Mouse (Mus musculus): ENCODE results near the gene Csrnp3. TPM values are rescaled to one million over a fixed set of nuclear protein-coding genes. Genes with fewer than 3 reads are reported as not detected.

Gene Csrnp3
- polyA plus RNA-seq, 2 experiments = 2.8 to 3.6 TPM

- Histone ChIP-seq H3K4me2 (replicated peaks; ENCODE audit: low read depth, low read length, severe bottlenecking) (no peak overlapping the region), H3K4me1 (ENCODE audit: control insufficient read depth, insufficient read depth, low read length) (peaks cover 44% of the 10 kb centered on the region)
- 79% methylated on average over 4 of the region's 4 CpGs for WGBS
Measured at GRCm38 (mm10) chr2:65990754-65991153, 145.2 kb downstream of the Csrnp3 start.

GRCm38 (mm10) chr2:65993371-65993770, 147.8 kb downstream of the Csrnp3 start:
- H3K9me3 ChIP-seq (ENCODE audit: control insufficient read depth, low read length) = no peaks in the 10 kb centered on the region
- ATAC-seq (ENCODE audit: low FRiP score, low read depth) (peak; percentile 83), DNase-seq (ENCODE audit: low spot score) (peak; percentile 91)
- peaks cover 27% of the 10 kb centered on the region for H3K4me1 ChIP-seq (ENCODE audit: control insufficient read depth, insufficient read depth, low read length)
- H3K36me3 ChIP-seq (ENCODE audit: control insufficient read depth, insufficient read depth, low read length) = no peaks in the 10 kb centered on the region
- H3K9ac ChIP-seq (ENCODE audit: low read depth, low read length, severe bottlenecking) = no peak overlapping the region
- H3K4me3 ChIP-seq (replicated peaks; ENCODE audit: low read length) = peak overlapping the region; percentile 13; the same call in 1 of the 2 replicates
- no peak for TF ChIP-seq POLR2A (IDR thresholded peaks at IDR 0.05; ENCODE audit: borderline replicate concordance, extremely low read depth, insufficient read depth, insufficient read length)
- no peaks in the 10 kb centered on the region for H3K27me3 ChIP-seq (ENCODE audit: control insufficient read depth, insufficient read depth, low read length)
- 15% methylated on average over 14 of the region's 14 CpGs for WGBS
- H3K4me2 ChIP-seq (replicated peaks; ENCODE audit: low read depth, low read length, severe bottlenecking) = peak overlapping the region; percentile 39; the same call in 1 of the 2 replicates
- peak overlapping the region; percentile 45; the same call in 1 of the 2 replicates for H3K27ac ChIP-seq (replicated peaks; ENCODE audit: low read depth, low read length)

More at GRCm38 (mm10) chr2:65990754-65991153, 145.2 kb downstream of the Csrnp3 start:
- Histone ChIP-seq H3K36me3 (ENCODE audit: control insufficient read depth, insufficient read depth, low read length) (no peaks in the 10 kb centered on the region), H3K9me3 (ENCODE audit: control insufficient read depth, low read length) (no peaks in the 10 kb centered on the region), H3K4me3 (replicated peaks; ENCODE audit: low read length) (no peak overlapping the region), H3K27me3 (ENCODE audit: control insufficient read depth, insufficient read depth, low read length) (no peaks in the 10 kb centered on the region), H3K27ac (replicated peaks; ENCODE audit: low read depth, low read length) (no peak overlapping the region), H3K9ac (ENCODE audit: low read depth, low read length, severe bottlenecking) (no peak overlapping the region)
- DNase-seq (ENCODE audit: low spot score) (no peak), ATAC-seq (ENCODE audit: low FRiP score, low read depth) (no peak)
- no peak for TF ChIP-seq POLR2A (IDR thresholded peaks at IDR 0.05; ENCODE audit: borderline replicate concordance, extremely low read depth, insufficient read depth, insufficient read length)

- WGBS = 40% methylated on average over 13 of the region's 13 CpGs
- no peaks in the 10 kb centered on the region for H3K27me3 ChIP-seq (ENCODE audit: control insufficient read depth, insufficient read depth, low read length)
- no peak overlapping the region for H3K27ac ChIP-seq (replicated peaks; ENCODE audit: low read depth, low read length)
- no peaks in the 10 kb centered on the region for H3K36me3 ChIP-seq (ENCODE audit: control insufficient read depth, insufficient read depth, low read length)
- peaks cover 21% of the 10 kb centered on the region for H3K4me1 ChIP-seq (ENCODE audit: control insufficient read depth, insufficient read depth, low read length)
- DNase-seq (ENCODE audit: low spot score) (no peak), ATAC-seq (ENCODE audit: low FRiP score, low read depth) (no peak)
- H3K4me3 ChIP-seq (replicated peaks; ENCODE audit: low read length) = no peak overlapping the region
- no peak for TF ChIP-seq POLR2A (IDR thresholded peaks at IDR 0.05; ENCODE audit: borderline replicate concordance, extremely low read depth, insufficient read depth, insufficient read length)
- no peak overlapping the region for H3K4me2 ChIP-seq (replicated peaks; ENCODE audit: low read depth, low read length, severe bottlenecking)
- H3K9ac ChIP-seq (ENCODE audit: low read depth, low read length, severe bottlenecking) = no peak overlapping the region
- no peaks in the 10 kb centered on the region for H3K9me3 ChIP-seq (ENCODE audit: control insufficient read depth, low read length)
Measured at GRCm38 (mm10) chr2:65994886-65995468, 149.4 kb downstream of the Csrnp3 start.

GRCm38 (mm10) chr2:65998747-65999146, 153.2 kb downstream of the Csrnp3 start:
- no peak for ATAC-seq (ENCODE audit: low FRiP score, low read depth)
- Histone ChIP-seq H3K9ac (ENCODE audit: low read depth, low read length, severe bottlenecking) (no peak overlapping the region), H3K4me3 (replicated peaks; ENCODE audit: low read length) (no peak overlapping the region), H3K4me1 (ENCODE audit: control insufficient read depth, insufficient read depth, low read length) (peaks cover 20% of the 10 kb centered on the region), H3K27me3 (ENCODE audit: control insufficient read depth, insufficient read depth, low read length) (no peaks in the 10 kb centered on the region), H3K4me2 (replicated peaks; ENCODE audit: low read depth, low read length, severe bottlenecking) (no peak overlapping the region), H3K36me3 (ENCODE audit: control insufficient read depth, insufficient read depth, low read length) (no peaks in the 10 kb centered on the region), H3K27ac (replicated peaks; ENCODE audit: low read depth, low read length) (no peak overlapping the region), H3K9me3 (ENCODE audit: control insufficient read depth, low read length) (no peaks in the 10 kb centered on the region)
- DNase-seq (ENCODE audit: low spot score) = no peak
- no peak for TF ChIP-seq POLR2A (IDR thresholded peaks at IDR 0.05; ENCODE audit: borderline replicate concordance, extremely low read depth, insufficient read depth, insufficient read length)
- WGBS = 92% methylated on average over 2 of the region's 2 CpGs

GRCm38 (mm10) chr2:66008995-66009654, 163.6 kb downstream of the Csrnp3 start:
- Histone ChIP-seq H3K9ac (ENCODE audit: low read depth, low read length, severe bottlenecking) (no peak overlapping the region), H3K9me3 (ENCODE audit: control insufficient read depth, low read length) (no peaks in the 10 kb centered on the region), H3K4me3 (replicated peaks; ENCODE audit: low read length) (no peak overlapping the region), H3K36me3 (ENCODE audit: control insufficient read depth, insufficient read depth, low read length) (peaks cover 4% of the 10 kb centered on the region; the same call in 1 of the 2 replicates), H3K27me3 (ENCODE audit: control insufficient read depth, insufficient read depth, low read length) (no peaks in the 10 kb centered on the region), H3K4me1 (ENCODE audit: control insufficient read depth, insufficient read depth, low read length) (no peaks in the 10 kb centered on the region), H3K27ac (replicated peaks; ENCODE audit: low read depth, low read length) (no peak overlapping the region), H3K4me2 (replicated peaks; ENCODE audit: low read depth, low read length, severe bottlenecking) (no peak overlapping the region)
- ATAC-seq (ENCODE audit: low FRiP score, low read depth) (no peak), DNase-seq (ENCODE audit: low spot score) (no peak)
- TF ChIP-seq POLR2A (IDR thresholded peaks at IDR 0.05; ENCODE audit: borderline replicate concordance, extremely low read depth, insufficient read depth, insufficient read length) = no peak
- 80% methylated on average over 19 of the region's 19 CpGs for WGBS

Data from limb, embryonic 14.5 days (tissue).